Mouse (Mus musculus): ENCODE measurements around the gene Rnf186. TPM values are rescaled to one million over a fixed set of nuclear protein-coding genes. Genes with fewer than 3 reads are reported as not detected.
A peak's percentile ranks its signal among the peaks of the same experiment; 100 is the strongest.

Gene Rnf186
- total RNA-seq (2014; rRNA removed), result not detected in 2 replicates
- not detected in 2 replicates for polyA plus RNA-seq (2015; fragmentation: Nextera tagmentation; extraction: Ambion mirVana)

DNA sequence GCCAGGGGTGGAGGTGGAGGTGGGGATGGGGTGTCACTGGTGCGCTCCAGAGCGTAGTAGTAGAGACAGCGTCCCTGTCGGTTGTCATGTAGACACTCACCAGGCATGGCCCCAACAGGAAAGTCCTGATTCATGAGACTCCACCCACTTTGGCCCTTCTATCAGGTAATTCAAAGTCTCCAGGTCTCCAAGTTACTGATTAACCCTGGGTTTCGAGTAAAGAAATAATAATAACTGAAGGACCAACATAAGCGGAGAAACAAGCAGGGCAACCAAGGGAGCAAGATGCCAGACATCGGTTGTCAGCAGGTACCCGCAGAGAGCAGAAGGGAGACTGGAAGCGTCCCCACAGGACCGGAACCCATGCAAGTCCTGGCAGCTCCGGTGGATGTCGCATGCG, at the start of gene Rnf186:
Rnf186 (plus strand) TSS at position 247 of the 400 bp plus-strand sequence.
- no peaks in the 10 kb centered on the region for H3K4me1 ChIP-seq (ENCODE audit: insufficient read depth)
- no peak for TF ChIP-seq CTCF (IDR thresholded peaks at IDR 0.05; ENCODE audit: low read depth)
- no peak within 1 kb of the TSS for H3K27ac ChIP-seq (ENCODE audit: low read depth, low read length)
- no peak within 1 kb of the TSS for H3K9ac ChIP-seq
- H3K9me3 ChIP-seq (ENCODE audit: low read length), result no peaks in the 10 kb centered on the region
- 96% methylated on average over 13 of the region's 13 CpGs for WGBS
- DNase-seq, result no peak
- H3K36me3 ChIP-seq (ENCODE audit: insufficient read depth), result no peaks in the 10 kb centered on the region
- H3K4me3 ChIP-seq (ENCODE audit: low read depth, low read length), result no peak within 1 kb of the TSS
- ATAC-seq, result no peak
- H3K27me3 ChIP-seq (ENCODE audit: insufficient read depth, low read length), result no peaks in the 10 kb centered on the region
- no peak within 1 kb of the TSS for H3K4me2 ChIP-seq (ENCODE audit: low read depth)

GRCm38 (mm10) chr4:138917282-138917681, 49.6 kb upstream of the Rnf186 start:
- H3K4me1 ChIP-seq (ENCODE audit: insufficient read depth), result peaks cover 8% of the 10 kb centered on the region
- DNase-seq (no peak), ATAC-seq (no peak)
- H3K4me3 ChIP-seq (ENCODE audit: low read depth, low read length), result no peak overlapping the region
- no peak overlapping the region for H3K4me2 ChIP-seq (ENCODE audit: low read depth)
- no peaks in the 10 kb centered on the region for H3K36me3 ChIP-seq (ENCODE audit: insufficient read depth)
- WGBS, result 86% methylated on average over 9 of the region's 9 CpGs
- no peaks in the 10 kb centered on the region for H3K9me3 ChIP-seq (ENCODE audit: low read length)
- H3K9ac ChIP-seq, result no peak overlapping the region
- peak; percentile 31 for TF ChIP-seq CTCF (IDR thresholded peaks at IDR 0.05; ENCODE audit: low read depth)
- no peaks in the 10 kb centered on the region for H3K27me3 ChIP-seq (ENCODE audit: insufficient read depth, low read length)
- H3K27ac ChIP-seq (ENCODE audit: low read depth, low read length), result no peak overlapping the region

DNA sequence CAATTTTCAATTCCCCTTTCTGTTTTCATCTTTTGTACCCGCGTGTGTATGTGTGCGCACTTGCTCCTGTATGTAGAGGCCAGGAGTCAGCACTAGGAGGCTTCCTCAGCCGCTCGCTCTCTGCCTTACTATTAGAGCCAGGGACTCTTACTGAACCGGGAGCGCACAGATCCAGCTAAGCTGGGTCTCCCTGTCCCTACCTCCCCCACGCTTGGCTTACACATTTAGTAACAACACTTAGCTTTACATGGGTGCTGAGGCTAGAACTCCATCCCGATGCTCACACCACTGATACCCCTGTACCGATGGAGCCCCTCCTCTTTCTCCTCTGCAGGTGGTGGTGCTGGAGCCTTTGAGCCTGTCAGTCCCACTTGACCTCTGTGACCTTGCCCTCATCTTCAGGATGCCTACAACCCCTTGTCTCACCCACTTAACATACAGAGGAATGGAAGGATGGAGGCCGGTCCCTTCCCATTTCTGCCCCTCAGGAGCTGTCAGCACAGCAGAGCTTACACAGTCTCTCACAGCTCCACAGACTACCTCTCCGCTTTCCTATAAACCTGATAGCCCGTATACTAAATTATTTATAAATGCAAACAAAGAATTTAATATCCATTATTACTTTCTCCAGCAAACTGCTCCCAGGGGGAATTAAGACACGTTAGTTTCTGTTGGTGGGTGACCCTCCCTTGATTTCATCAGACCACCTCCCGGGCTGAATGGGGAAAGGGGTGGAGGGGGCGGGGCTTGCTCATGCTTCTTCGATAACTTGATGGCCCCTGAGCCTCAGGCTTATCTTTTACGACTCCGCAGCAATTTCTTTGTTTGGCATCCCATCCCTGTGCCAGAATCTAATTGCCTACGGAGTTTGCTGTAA, 45.4 kb upstream of the Rnf186 start:
- peak; percentile 23; the same call in 1 of the 2 replicates for TF ChIP-seq CTCF (IDR thresholded peaks at IDR 0.05; ENCODE audit: low read depth)
- Histone ChIP-seq H3K36me3 (ENCODE audit: insufficient read depth) (no peaks in the 10 kb centered on the region), H3K27me3 (ENCODE audit: insufficient read depth, low read length) (no peaks in the 10 kb centered on the region), H3K4me3 (ENCODE audit: low read depth, low read length) (peak overlapping the region; percentile 28), H3K9ac (no peak overlapping the region), H3K4me1 (ENCODE audit: insufficient read depth) (no peaks in the 10 kb centered on the region), H3K4me2 (ENCODE audit: low read depth) (peak overlapping the region; percentile 58), H3K27ac (ENCODE audit: low read depth, low read length) (no peak overlapping the region), H3K9me3 (ENCODE audit: low read length) (no peaks in the 10 kb centered on the region)
- ATAC-seq, result peak; percentile 52
- WGBS, result 35% methylated on average over 20 of the region's 20 CpGs
- peak; percentile 24 for DNase-seq

- no peaks in the 10 kb centered on the region for H3K9me3 ChIP-seq (ENCODE audit: low read length)
- peak overlapping the region; percentile 58 for H3K4me2 ChIP-seq (ENCODE audit: low read depth)
- no peaks in the 10 kb centered on the region for H3K27me3 ChIP-seq (ENCODE audit: insufficient read depth, low read length)
- peak; percentile 91 for ATAC-seq
- peak; percentile 100 for TF ChIP-seq CTCF (IDR thresholded peaks at IDR 0.05; ENCODE audit: low read depth)
- H3K9ac ChIP-seq, result no peak overlapping the region
- no peaks in the 10 kb centered on the region for H3K36me3 ChIP-seq (ENCODE audit: insufficient read depth)
- H3K27ac ChIP-seq (ENCODE audit: low read depth, low read length), result no peak overlapping the region
- whole genome bisulfite sequencing, result 2% methylated on average over 11 of the region's 11 CpGs
- DNase-seq, result peak; percentile 97
- H3K4me3 ChIP-seq (ENCODE audit: low read depth, low read length), result peak overlapping the region; percentile 28
- H3K4me1 ChIP-seq (ENCODE audit: insufficient read depth), result no peaks in the 10 kb centered on the region
Observed at GRCm38 (mm10) chr4:138922131-138922459, 44.8 kb upstream of the Rnf186 start.

DNA sequence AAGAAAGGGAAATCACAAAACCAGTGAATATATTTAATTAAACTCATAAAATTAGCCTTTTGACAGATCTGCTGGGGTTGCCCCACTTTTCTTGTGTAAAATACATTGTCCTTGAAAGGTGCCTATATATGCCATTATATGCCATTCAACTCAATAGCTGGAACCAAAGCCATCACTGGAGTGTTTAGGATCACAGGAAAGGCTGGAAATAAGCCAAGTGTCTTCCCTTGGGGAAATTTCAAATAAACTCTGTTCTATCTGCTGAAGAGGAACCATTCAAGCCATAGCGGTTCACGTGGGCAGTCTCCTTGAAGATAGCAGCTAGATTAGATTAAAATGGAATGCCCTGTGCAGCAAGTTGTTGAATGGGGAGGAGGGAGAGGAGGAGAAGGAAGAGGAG, 41.4 kb upstream of the Rnf186 start:
- no peaks in the 10 kb centered on the region for H3K27me3 ChIP-seq (ENCODE audit: insufficient read depth, low read length)
- DNase-seq (no peak), ATAC-seq (no peak)
- H3K4me3 ChIP-seq (ENCODE audit: low read depth, low read length), result no peak overlapping the region
- 70% methylated on average over 2 of the region's 2 CpGs for WGBS
- H3K36me3 ChIP-seq (ENCODE audit: insufficient read depth), result no peaks in the 10 kb centered on the region
- no peaks in the 10 kb centered on the region for H3K4me1 ChIP-seq (ENCODE audit: insufficient read depth)
- H3K27ac ChIP-seq (ENCODE audit: low read depth, low read length), result no peak overlapping the region
- no peak overlapping the region for H3K9ac ChIP-seq
- no peaks in the 10 kb centered on the region for H3K9me3 ChIP-seq (ENCODE audit: low read length)
- no peak overlapping the region for H3K4me2 ChIP-seq (ENCODE audit: low read depth)
- no peak for TF ChIP-seq CTCF (IDR thresholded peaks at IDR 0.05; ENCODE audit: low read depth)

DNA sequence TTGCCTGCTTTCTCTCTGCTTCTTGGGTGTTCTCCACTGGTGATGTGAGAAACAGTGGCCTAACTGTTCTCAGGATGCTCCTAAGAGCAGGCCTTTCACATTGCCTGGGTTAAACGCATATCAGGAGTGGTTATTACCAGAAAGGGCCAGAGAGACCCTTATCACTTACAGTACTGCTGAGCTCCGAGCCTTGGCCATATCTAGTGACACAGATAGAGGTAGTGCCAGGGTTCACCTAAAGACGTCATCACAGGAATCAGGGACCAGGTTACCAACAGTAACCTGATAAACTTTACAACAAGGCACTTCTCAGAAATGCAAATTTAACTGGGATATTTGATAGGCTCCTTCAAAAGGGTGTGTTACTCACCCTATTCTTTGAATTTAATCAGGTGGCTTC, 33.0 kb upstream of the Rnf186 start:
- 80% methylated on average over 3 of the region's 3 CpGs for WGBS

DNA sequence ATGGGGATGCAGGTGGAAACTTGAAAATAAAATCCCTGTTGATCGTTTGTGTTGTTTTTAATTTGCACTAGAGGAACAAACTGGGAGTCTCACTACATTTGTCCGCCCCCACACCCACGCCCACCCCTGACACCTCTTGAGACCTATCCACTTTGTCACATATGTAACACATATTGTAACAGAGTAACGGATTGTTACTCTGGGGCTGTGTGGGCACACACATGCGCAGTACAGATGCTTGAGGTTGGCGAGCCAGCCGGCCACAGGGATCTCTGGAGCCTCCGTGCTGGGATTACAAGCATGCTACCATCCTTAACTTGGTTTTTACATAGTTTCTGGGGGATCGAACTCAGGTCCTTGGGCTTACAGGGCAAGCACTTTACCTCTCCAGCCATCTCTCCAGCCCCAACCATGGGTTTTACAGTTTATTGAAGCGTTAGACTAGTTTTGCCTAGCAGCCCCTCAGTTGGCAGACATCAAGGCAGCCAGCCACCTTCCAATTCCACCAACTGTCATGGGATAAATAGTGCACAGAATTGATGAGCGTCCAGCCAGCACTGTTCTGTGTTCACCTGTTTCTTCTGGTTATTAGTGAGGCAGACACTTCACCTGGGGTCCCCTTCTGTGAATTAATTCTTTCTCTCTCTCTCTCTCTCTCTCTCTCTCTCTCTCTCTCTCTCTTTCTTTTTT, 32.3 kb upstream of the Rnf186 start:
- H3K36me3 ChIP-seq (ENCODE audit: insufficient read depth), result no peaks in the 10 kb centered on the region
- no peaks in the 10 kb centered on the region for H3K27me3 ChIP-seq (ENCODE audit: insufficient read depth, low read length)
- H3K9ac ChIP-seq, result no peak overlapping the region
- no peaks in the 10 kb centered on the region for H3K9me3 ChIP-seq (ENCODE audit: low read length)
- ATAC-seq (no peak), DNase-seq (no peak)
- WGBS, result 82% methylated on average over 11 of the region's 11 CpGs
- no peaks in the 10 kb centered on the region for H3K4me1 ChIP-seq (ENCODE audit: insufficient read depth)
- TF ChIP-seq CTCF (IDR thresholded peaks at IDR 0.05; ENCODE audit: low read depth), result no peak
- no peak overlapping the region for H3K4me2 ChIP-seq (ENCODE audit: low read depth)
- H3K4me3 ChIP-seq (ENCODE audit: low read depth, low read length), result no peak overlapping the region
- no peak overlapping the region for H3K27ac ChIP-seq (ENCODE audit: low read depth, low read length)

More for the DNA sequence above, 33.0 kb upstream of the Rnf186 start:
- ATAC-seq, result no peak
- Histone ChIP-seq H3K4me1 (ENCODE audit: insufficient read depth) (no peaks in the 10 kb centered on the region), H3K9me3 (ENCODE audit: low read length) (no peaks in the 10 kb centered on the region), H3K9ac (no peak overlapping the region), H3K36me3 (ENCODE audit: insufficient read depth) (no peaks in the 10 kb centered on the region), H3K4me3 (ENCODE audit: low read depth, low read length) (no peak overlapping the region), H3K27ac (ENCODE audit: low read depth, low read length) (no peak overlapping the region), H3K27me3 (ENCODE audit: insufficient read depth, low read length) (no peaks in the 10 kb centered on the region), H3K4me2 (ENCODE audit: low read depth) (no peak overlapping the region)
- no peak for TF ChIP-seq CTCF (IDR thresholded peaks at IDR 0.05; ENCODE audit: low read depth)
- no peak for DNase-seq

Data from forebrain, postnatal 0 days (tissue).